Mouse (Mus musculus) lung, postnatal 36 days (tissue): ENCODE measurements around the gene Nfkb1.
A peak's percentile ranks its signal among the peaks of the same experiment; 100 is the strongest.

Source experiments
- DNase-seq: peaks from one replicate; pipeline ENCODE4 v3.0.0; 2022; ENCODE audit warnings: mixed read lengths

The Nfkb1 gene

DNA sequence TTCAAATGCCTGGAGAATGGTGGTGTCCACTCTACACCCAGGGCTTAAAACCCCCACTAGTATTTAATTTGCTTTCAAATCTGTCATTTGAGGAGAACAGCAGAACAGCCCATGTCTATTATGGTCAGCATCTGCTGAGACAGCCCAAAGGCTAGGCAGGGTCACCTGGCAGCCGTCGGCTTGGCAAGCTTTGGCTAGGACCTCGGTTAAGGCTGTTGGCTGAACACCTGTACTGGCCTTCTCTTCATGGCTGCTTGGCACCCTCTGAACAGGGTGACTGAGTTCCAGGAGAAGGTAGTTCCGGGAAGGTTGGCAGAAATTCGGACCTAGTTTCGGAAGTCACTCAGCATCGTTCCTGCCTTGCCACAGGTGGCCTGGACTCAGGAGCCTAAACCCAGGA lies 109.1 kb downstream of the Nfkb1 start:
- no peak for DNase-seq

DNA sequence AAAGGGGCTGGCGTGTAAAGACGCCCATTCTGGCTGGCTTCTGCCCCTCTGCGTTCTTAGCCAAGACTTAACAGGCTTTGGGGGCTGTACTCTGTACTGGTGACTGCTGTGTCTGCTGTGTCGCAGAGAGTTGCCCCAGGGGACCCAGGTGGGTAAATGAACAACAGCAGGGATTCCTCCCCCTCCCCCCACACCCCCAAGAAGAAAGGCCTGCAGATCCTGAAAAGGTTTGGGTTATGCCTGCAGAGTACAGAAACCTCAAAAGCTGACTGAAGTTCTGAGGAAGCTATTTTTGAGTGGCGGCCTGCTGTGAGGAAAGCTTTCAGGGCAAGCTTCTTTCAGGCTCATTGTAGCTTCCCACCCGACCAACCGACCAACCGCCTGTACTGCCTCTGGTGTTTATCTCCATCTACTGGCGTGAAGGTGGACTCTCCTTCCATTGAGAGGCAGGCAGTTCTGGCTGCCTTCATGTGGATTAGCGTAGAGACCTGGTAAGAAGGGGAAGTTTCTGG lies 109.7 kb downstream of the Nfkb1 start:
- DNase-seq, result no peak

GRCm38 (mm10) chr3:135580439-135581275 lies 110.7 kb downstream of the Nfkb1 start:
- peak; percentile 56 for DNase-seq

GRCm38 (mm10) chr3:135579179-135579578 lies 112.2 kb downstream of the Nfkb1 start:
- no peak for DNase-seq

DNA sequence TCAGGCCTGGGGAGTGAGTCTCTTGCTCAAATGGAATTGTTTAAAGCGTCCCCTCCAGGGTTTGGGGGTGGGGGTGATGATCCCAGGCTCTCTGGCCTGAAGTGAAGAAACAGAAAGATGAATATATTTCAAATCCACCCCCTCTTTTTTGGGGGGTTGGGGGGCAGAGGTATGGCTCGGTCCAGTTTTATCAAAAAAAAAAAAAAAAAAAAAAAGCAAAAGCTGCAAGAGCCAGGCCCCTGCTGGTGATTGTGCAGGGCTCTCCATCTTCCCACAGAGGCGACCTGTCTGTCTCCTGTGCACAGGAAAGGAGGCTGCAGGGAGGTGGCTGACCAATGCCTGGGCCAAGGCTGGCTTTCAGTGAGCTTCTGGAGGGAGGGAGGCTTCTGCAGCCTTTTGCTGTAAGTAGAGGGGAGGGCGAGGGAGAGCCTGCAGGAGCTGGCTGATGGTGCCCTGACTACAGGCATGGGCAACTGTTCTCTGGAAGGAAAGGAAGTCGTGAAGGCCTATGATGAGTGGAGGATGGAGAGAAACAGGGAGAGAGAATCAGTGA lies 112.7 kb downstream of the Nfkb1 start:
- no peak for DNase-seq

- DNase-seq, result no peak
Measured at GRCm38 (mm10) chr3:135575126-135575525, 116.2 kb downstream of the Nfkb1 start.

DNA sequence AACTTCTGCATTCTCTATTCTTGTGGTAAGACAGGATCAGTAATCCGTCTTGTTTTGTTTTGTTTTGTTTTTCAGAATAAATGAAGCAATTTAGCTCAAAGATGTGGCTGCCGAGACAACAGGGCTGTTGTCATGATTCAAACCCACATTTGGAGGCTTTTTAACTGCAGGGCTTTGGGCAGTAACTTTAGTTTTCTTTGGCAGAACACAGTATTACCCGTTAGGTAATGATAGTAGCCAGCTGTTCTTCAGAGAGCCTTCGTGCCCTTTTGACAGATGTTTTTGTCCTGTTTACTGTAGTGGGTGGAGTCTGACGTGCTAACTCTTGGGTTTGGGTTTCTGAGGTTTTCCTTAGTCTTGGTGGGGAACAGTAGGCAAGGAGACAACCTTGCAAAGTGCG lies 118.3 kb downstream of the Nfkb1 start:
- DNase-seq, result peak; percentile 48

DNA sequence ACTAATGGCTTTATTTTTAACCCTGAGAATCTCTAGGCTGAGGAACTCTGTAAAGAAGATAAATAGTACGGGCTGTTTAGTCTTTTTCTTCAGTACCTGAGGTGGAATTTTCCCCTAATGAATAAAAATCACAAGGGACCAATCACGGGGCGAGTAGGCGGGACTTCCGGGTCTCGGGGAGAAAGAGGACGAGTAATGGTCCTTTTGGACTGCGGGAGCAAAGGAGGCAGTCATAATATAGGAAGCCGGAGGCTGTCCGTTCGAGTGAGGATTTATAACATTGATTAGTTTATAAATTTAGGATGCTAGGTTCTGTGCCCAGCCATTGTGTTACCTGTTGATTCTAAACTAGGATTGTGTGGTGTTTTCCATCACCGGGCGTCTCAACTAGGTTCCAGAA lies 119.8 kb downstream of the Nfkb1 start:
- no peak for DNase-seq

- no peak for DNase-seq
Measured at GRCm38 (mm10) chr3:135568633-135569032, 122.7 kb downstream of the Nfkb1 start.

- DNase-seq, result no peak
Measured at GRCm38 (mm10) chr3:135567888-135568287, 123.5 kb downstream of the Nfkb1 start.

DNA sequence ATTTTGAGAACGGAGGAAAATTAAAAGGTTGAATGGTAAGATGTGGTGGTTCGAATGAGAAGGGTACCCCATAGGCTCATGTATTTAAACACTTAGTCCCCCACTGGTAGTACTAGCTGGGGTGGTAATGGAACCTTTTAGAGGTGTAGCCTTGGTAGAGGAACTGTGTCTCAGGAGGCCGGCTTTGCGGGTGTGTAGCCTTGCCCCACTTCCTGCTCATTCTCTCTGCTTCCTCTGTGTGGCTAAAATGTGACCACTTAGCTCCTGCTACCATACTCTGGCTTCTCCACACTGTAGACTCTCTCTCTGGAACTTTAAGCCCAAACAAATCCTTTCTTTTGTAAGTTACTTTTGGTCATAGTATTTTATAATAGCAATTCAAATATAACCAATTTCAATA lies 126.0 kb downstream of the Nfkb1 start:
- DNase-seq, result no peak

GRCm38 (mm10) chr3:135564706-135565105 lies 126.6 kb downstream of the Nfkb1 start:
- no peak for DNase-seq

GRCm38 (mm10) chr3:135563163-135563689 lies 128.1 kb downstream of the Nfkb1 start:
- DNase-seq, result no peak

- DNase-seq, result no peak
Measured at GRCm38 (mm10) chr3:135562036-135562435, 129.3 kb downstream of the Nfkb1 start.

GRCm38 (mm10) chr3:135556851-135557662 lies 134.3 kb downstream of the Nfkb1 start:
- DNase-seq, result no peak

DNA sequence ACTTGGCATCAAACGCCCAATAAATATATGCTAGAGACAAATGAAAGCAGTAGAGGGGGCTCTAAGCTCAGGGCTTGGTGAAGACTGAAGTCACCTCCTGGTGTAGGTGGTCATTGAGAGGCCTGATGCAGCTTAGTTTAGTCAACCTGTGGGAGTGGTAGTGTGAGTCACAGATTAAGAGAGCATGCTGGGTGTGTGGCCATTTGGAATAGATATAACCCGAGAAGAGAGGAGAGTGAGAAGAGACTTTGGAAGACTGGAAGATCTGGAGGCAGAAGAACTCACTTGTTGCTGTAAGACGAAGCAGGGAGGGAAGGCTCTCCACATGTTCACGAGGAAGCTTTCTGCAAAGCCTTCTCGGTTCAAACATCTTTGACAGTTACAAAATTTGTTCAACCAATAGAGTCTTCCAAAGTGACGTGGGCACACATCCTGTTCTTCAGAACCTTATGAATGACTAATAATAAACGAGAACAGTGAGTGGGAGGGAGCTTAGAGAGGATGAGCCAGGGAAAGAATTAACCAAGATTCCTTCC lies 135.2 kb downstream of the Nfkb1 start:
- DNase-seq, result peak; percentile 44

GRCm38 (mm10) chr3:135555192-135555591 lies 136.2 kb downstream of the Nfkb1 start:
- DNase-seq, result no peak

- DNase-seq, result no peak
Measured at GRCm38 (mm10) chr3:135552874-135553273, 138.5 kb downstream of the Nfkb1 start.

- DNase-seq, result no peak
Measured at GRCm38 (mm10) chr3:135547298-135547697, 144.0 kb downstream of the Nfkb1 start.

- no peak for DNase-seq
Measured at GRCm38 (mm10) chr3:135546212-135546923, 145.0 kb downstream of the Nfkb1 start.
